Mouse (Mus musculus) c-Kit-positive CD71-positive TER-119-positive erythroid progenitor cells, embryonic 14.5 days (primary cell): Measurements from ENCODE around the gene Mrln.

Experiments
- DNase-seq: peaks from one replicate; pipeline ENCODE4 v3.0.0-alpha.2; 2013; ENCODE audit warnings: low spot score

Mrln gene

DNA sequence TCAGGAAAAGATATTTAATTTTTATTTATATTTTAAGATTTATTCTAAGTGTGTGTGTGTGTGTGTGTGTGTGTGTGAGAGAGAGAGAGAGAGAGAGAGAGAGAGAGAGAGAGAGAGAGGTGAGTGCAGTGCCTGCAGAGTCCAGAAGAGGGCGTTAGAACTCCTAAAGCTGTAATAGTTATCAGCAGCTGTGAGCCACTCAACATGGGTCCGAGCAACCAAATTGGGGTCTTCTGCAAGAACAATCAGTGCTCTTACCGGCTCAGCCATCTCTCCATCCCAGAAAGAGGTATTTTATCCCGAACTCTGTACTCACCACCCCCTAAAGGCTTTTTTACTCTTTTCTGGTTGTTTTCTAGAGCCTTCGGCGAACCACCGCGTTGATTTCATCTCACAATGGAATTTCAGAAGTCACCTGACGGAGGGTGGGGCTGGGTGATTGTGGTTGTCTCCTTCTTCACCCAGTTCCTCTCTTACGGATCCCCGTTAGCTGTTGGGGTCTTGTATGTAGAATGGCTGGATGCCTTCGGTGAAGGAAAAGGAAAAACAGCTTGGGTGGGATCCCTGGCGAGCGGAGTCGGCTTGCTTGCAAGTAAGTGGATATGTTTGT lies 51.2 kb downstream of the Mrln start:
- no peak for DNase-seq

- no peak for DNase-seq
These were observed 52.6 kb downstream of the Mrln start for GRCm38 (mm10) chr10:70257029-70257428.

GRCm38 (mm10) chr10:70260904-70261303 lies 56.4 kb downstream of the Mrln start:
- no peak for DNase-seq

- no peak for DNase-seq
These were observed 57.6 kb downstream of the Mrln start for GRCm38 (mm10) chr10:70262051-70262450.

DNA sequence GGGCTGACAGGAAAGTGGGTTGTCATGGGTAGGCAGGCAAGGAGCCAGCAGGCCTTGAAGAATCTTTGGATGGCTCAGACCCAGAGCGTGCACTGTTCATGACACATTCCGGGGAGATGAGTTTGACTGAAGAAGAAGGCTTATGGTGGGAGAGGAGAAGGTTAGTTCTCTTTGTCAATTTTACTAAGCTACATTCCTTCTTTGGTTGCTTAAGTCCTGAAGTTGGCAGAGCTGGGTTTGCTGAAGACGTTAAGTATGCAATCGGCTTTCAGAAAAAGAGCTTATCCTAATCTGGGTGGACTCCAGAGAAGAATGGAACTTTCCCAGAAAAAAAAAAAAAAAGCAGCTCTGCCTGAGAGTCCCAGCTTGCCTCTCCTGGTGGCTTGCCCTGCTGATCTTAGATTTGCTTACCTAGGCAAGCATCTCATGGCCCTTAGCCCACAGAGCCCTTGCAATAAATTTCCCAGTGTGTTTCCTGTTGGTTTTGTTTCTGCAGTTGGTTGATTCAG lies 59.3 kb downstream of the Mrln start:
- DNase-seq, result no peak

GRCm38 (mm10) chr10:70264337-70265036 lies 60.0 kb downstream of the Mrln start:
- no peak for DNase-seq

DNA sequence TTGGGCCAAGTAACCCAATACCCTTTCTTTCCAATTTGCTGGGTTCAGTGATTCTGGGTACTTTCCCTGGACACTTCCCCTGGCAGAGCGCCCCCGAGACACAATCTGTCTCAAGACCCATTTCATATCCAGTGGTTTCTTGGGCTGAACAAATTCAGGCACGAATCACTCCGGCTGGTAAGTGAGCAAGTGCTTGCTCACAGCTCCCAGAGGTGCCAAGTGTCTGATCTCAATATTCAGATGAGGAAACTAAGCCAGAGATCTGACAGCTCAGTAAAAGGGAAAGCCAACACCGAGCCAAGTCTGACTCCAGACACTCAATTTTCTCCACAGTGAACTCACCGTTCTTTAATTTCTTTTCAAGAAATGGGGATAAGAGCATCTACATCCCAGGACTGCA lies 62.0 kb downstream of the Mrln start:
- DNase-seq, result no peak

- DNase-seq, result no peak
These were observed 64.3 kb downstream of the Mrln start for GRCm38 (mm10) chr10:70268581-70269446.
